Mouse (Mus musculus): ENCODE measurements at regions not wholly inside any gene's neighbourhood (a gene's known extent, or its start where the extent isn't known, plus 50 kb on each side); places are given as distances from the start of the nearest gene placed in this dataset.

- no peak overlapping the region for H3K9ac ChIP-seq (ENCODE audit: insufficient read depth, low read depth)
- no peaks in the 10 kb centered on the region for H3K36me3 ChIP-seq (replicated peaks in 1 of 2; ENCODE audit: control insufficient read depth in 1 of 2, insufficient read depth in 1 of 2, low read length in 1 of 2)
- H3K9me3 ChIP-seq (replicated peaks; ENCODE audit: low read length), result peaks cover 8% of the 10 kb centered on the region
- dilution Hi-C loops (cut with MboI; ENCODE audit: extremely low pct_ligation_motif_present, extremely low pct_unique_long_range_greater_than_20kb, low sequenced_read_pairs) (no loop called here), in situ Hi-C loops (cut with MboI; ENCODE audit: low pct_ligation_motif_present, low pct_unique_long_range_greater_than_20kb, low sequenced_read_pairs) (no loop called here)
- H3K4me1 ChIP-seq (ENCODE audit: control insufficient read depth in 1 of 2, insufficient read depth in 2 of 2), result no peaks in the 10 kb centered on the region
- no peak overlapping the region for H3K4me3 ChIP-seq (replicated peaks in 1 of 3; ENCODE audit: low read depth in 2 of 3, low read length in 2 of 3, poor library complexity in 1 of 3)
- H3K27me3 ChIP-seq (replicated peaks), result peaks cover 8% of the 10 kb centered on the region
- TF ChIP-seq GABPA (IDR thresholded peaks at IDR 0.05; ENCODE audit: insufficient replicate concordance, low read depth, low read length) (no peak), ZKSCAN1 (IDR thresholded peaks at IDR 0.05; ENCODE audit: borderline replicate concordance, low read depth, low read length) (no peak), BHLHE40 (IDR thresholded peaks at IDR 0.05; ENCODE audit: low read depth, low read length) (no peak), MAZ (IDR thresholded peaks at IDR 0.05; ENCODE audit: low read depth, low read length) (no peak), MXI1 (IDR thresholded peaks at IDR 0.05; ENCODE audit: low read depth, low read length) (no peak), POLR2A (IDR thresholded peaks at IDR 0.05; ENCODE audit: low read depth, low read length) (no peak), USF2 (conservative IDR thresholded peaks at IDR 0.05; ENCODE audit: low read depth, low read length) (no peak), SIN3A (IDR thresholded peaks at IDR 0.05; ENCODE audit: low read length) (no peak), ELF1 (IDR thresholded peaks at IDR 0.05; ENCODE audit: low read depth, low read length) (no peak), RAD21 (IDR thresholded peaks at IDR 0.05; ENCODE audit: low read depth, low read length) (no peak), ZNF384 (IDR thresholded peaks at IDR 0.05; ENCODE audit: low read depth, low read length) (no peak), SMC3 (IDR thresholded peaks at IDR 0.05; ENCODE audit: low read depth, low read length) (no peak), NELFE (IDR thresholded peaks at IDR 0.05; ENCODE audit: low read depth, low read length) (no peak), IRF4 (IDR thresholded peaks at IDR 0.05; ENCODE audit: low read depth, low read length) (no peak), PAX5 (IDR thresholded peaks at IDR 0.05; ENCODE audit: low read length) (no peak), JUND (conservative IDR thresholded peaks at IDR 0.05; ENCODE audit: low read depth, low read length) (no peak), USF1 (IDR thresholded peaks at IDR 0.05; ENCODE audit: low read depth, low read length) (no peak), RCOR1 (conservative IDR thresholded peaks at IDR 0.05; ENCODE audit: low read depth, low read length) (no peak), ZMIZ1 (IDR thresholded peaks at IDR 0.05; ENCODE audit: low read depth, low read length) (no peak), CHD2 (IDR thresholded peaks at IDR 0.05; ENCODE audit: low read length) (no peak)
- H3K79me2 ChIP-seq (replicated peaks; ENCODE audit: control insufficient read depth, extremely low read depth, insufficient read depth, poor library complexity, severe bottlenecking), result no peaks in the 10 kb centered on the region
- no peak overlapping the region for H3K4me2 ChIP-seq (ENCODE audit: insufficient read depth, low read depth, poor library complexity, severe bottlenecking)
- DNase-seq (ENCODE audit: extremely low read depth), result no peak
- no peak overlapping the region for H3K27ac ChIP-seq (ENCODE audit: insufficient read depth, low read depth)
Observed at GRCm38 (mm10) chr11:90741952-90742617, 53.9 kb upstream of the Tom1l1 start.

GRCm38 (mm10) chr11:90739501-90739900 is 51.3 kb upstream of the Tom1l1 start:
- in situ Hi-C loops (cut with MboI; ENCODE audit: low pct_ligation_motif_present, low pct_unique_long_range_greater_than_20kb, low sequenced_read_pairs), result no loop called here
- no peak overlapping the region for H3K27ac ChIP-seq (ENCODE audit: insufficient read depth, low read depth)
- no peaks in the 10 kb centered on the region for H3K4me1 ChIP-seq (ENCODE audit: control insufficient read depth in 1 of 2, insufficient read depth in 2 of 2)
- peaks cover 8% of the 10 kb centered on the region for H3K27me3 ChIP-seq (replicated peaks)
- H3K9me3 ChIP-seq (replicated peaks; ENCODE audit: low read length), result peaks cover 5% of the 10 kb centered on the region
- no peak overlapping the region for H3K9ac ChIP-seq (ENCODE audit: insufficient read depth, low read depth)
- no peak overlapping the region for H3K4me2 ChIP-seq (ENCODE audit: insufficient read depth, low read depth, poor library complexity, severe bottlenecking)
- dilution Hi-C loops (cut with MboI; ENCODE audit: extremely low pct_ligation_motif_present, extremely low pct_unique_long_range_greater_than_20kb, low sequenced_read_pairs), result no loop called here
- H3K36me3 ChIP-seq (replicated peaks in 1 of 2; ENCODE audit: control insufficient read depth in 1 of 2, insufficient read depth in 1 of 2, low read length in 1 of 2), result no peaks in the 10 kb centered on the region
- H3K79me2 ChIP-seq (replicated peaks; ENCODE audit: control insufficient read depth, extremely low read depth, insufficient read depth, poor library complexity, severe bottlenecking), result no peaks in the 10 kb centered on the region
- H3K4me3 ChIP-seq (replicated peaks in 1 of 3; ENCODE audit: low read depth in 2 of 3, low read length in 2 of 3, poor library complexity in 1 of 3), result no peak overlapping the region
- no peak for DNase-seq (ENCODE audit: extremely low read depth)
- TF ChIP-seq PAX5 (IDR thresholded peaks at IDR 0.05; ENCODE audit: low read length) (no peak), UBTF (IDR thresholded peaks at IDR 0.05; ENCODE audit: low read depth, low read length) (no peak), USF2 (conservative IDR thresholded peaks at IDR 0.05; ENCODE audit: low read depth, low read length) (no peak), TCF12 (IDR thresholded peaks at IDR 0.05; ENCODE audit: low read depth, low read length) (no peak), IRF4 (IDR thresholded peaks at IDR 0.05; ENCODE audit: low read depth, low read length) (no peak), SMC3 (IDR thresholded peaks at IDR 0.05; ENCODE audit: low read depth, low read length) (no peak), CHD1 (IDR thresholded peaks at IDR 0.05; ENCODE audit: low read depth, low read length) (no peak), SIN3A (IDR thresholded peaks at IDR 0.05; ENCODE audit: low read length) (no peak), MEF2A (IDR thresholded peaks at IDR 0.05; ENCODE audit: borderline replicate concordance, low read depth, low read length) (no peak), BHLHE40 (IDR thresholded peaks at IDR 0.05; ENCODE audit: low read depth, low read length) (no peak), NELFE (IDR thresholded peaks at IDR 0.05; ENCODE audit: low read depth, low read length) (no peak), ZC3H11A (IDR thresholded peaks at IDR 0.05; ENCODE audit: low read depth, low read length) (no peak), ZNF384 (IDR thresholded peaks at IDR 0.05; ENCODE audit: low read depth, low read length) (no peak), RCOR1 (conservative IDR thresholded peaks at IDR 0.05; ENCODE audit: low read depth, low read length) (no peak), MAZ (IDR thresholded peaks at IDR 0.05; ENCODE audit: low read depth, low read length) (no peak), EP300 (IDR thresholded peaks at IDR 0.05; ENCODE audit: low read length) (no peak), ETS1 (conservative IDR thresholded peaks at IDR 0.05; ENCODE audit: low read depth, low read length) (no peak), MXI1 (IDR thresholded peaks at IDR 0.05; ENCODE audit: low read depth, low read length) (no peak), POLR2A (IDR thresholded peaks at IDR 0.05; ENCODE audit: low read depth, low read length) (no peak), POLR2AphosphoS2 (IDR thresholded peaks at IDR 0.05; ENCODE audit: low read depth, low read length) (no peak)

Data from CH12.LX (cell line).